Mouse (Mus musculus) Patski (cell line): ENCODE results near the gene Olig3. TPM values are rescaled to one million over a fixed set of nuclear protein-coding genes. Genes with fewer than 3 reads are reported as not detected.
"Not testable (repeated sequence)": the region's sequence is repeated elsewhere in the genome, so short reads cannot be mapped to it uniquely, and the experiment has no call there.

Experiments used
- ATAC-seq: fragments of 100-300 bp; one replicate; pipeline ENCODE4 v1.8.0; 2021
- CTCF ChIA-PET: fragments of 350-600 bp; sonication (Branson Sonifier 250); formaldehyde crosslinking; loops from one replicate; lab custom pipeline; 2022; ENCODE audit warnings: inconsistent platforms; lab: Charles Lee
- POLR2A ChIA-PET: fragments of 350-600 bp; sonication (Branson Sonifier 250); formaldehyde crosslinking; loops from one replicate; lab custom pipeline; 2022; ENCODE audit warnings: antibody characterized with exemption, inconsistent platforms; lab: Charles Lee
- DNase-seq: peaks from one replicate; pipeline ENCODE4 v3.0.0-alpha.2; 2011; ENCODE audit warnings: low read depth, low spot score
- H3K27me3 ChIP-seq: fragments of 371-371 bp; one replicate; pipeline ENCODE4 v1.5.1; 2021
- CTCF ChIP-seq: fragments of 100-300 bp; IDR thresholded peaks from one replicate; pipeline ENCODE4 v1.5.1; 2021
- in situ Hi-C: fragments of 300-500 bp; cut with MboI; formaldehyde crosslinking; loops from 3 replicates; pipeline ENCODE4 v1.11.1; 2018; ENCODE audit warnings: low pct_unique_long_range_greater_than_20kb, mixed read lengths
- polyA plus RNA-seq: library from polyadenylated mRNA; unstranded; gene quantifications from one replicate; pipeline ENCODE4 v1.2.3, GENCODE M21; 2021

Olig3 gene
- polyA plus RNA-seq, 1 experiment from 2014 or later, result 0.06 TPM

DNA sequence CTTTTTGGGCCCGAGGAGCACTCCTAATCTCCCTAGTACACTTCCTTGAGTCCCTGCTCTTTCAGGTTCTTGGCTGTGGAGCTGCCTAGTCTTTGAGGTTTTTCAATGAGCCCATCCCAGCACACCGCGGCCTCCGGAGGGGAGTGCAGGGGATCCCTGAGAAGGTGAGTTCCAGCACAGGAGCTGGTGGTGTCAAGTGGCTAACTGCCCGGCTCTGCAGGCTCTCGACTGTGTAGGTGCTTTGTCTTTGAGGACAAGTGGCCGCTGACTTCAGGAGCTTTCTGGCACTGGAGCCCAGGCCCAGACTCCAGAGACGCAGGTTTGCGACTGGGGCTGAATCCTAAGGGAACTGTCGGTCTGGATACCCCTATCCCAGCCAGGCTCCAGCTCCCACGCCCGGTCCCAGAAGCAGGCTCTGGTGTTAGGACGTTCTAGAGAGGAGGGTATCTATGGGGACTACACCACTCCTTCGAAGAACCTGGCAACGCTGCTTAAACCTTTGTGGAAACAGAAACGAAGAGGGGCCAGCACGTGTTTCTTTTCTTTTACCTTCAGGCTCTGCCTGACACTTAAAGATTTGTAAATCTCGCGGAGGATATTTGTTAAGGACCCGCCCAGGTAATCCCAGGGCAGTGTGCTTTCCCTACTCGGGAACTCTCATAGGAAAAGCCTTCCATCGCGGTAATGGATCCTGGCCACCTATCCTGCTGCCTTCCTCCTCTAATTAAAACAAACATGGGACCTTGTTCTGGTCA is 5.4 kb downstream of the Olig3 start:
- H3K27me3 ChIP-seq, result no peaks in the 10 kb centered on the region
- in situ Hi-C loops, result no loop called here
- no peak for DNase-seq
- POLR2A ChIA-PET, result no interaction called here
- ATAC-seq, result no peak
- CTCF ChIA-PET, result interaction anchor here (0.9 to 1.4 kb wide), 2 partner anchors 9 kb away, joined by 3 read pairs; no protein-coding TSS in a partner anchor
- TF ChIP-seq CTCF, result no peak

DNA sequence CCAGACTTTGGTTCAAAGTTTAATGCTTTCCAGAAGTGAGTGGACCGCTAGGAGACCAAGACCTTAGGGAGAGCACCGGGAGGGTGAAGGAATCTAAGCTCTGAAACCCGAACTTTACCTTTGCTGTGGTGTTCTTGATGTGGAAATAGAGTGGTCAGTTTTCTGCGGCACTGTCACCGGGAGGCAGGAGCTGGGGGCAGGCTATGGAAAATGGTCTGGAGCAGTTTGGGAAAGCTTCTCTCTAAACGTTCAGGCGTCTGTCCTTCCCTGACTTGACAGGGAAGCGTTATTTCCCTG is 5.9 kb downstream of the Olig3 start:
- no peak for DNase-seq
- H3K27me3 ChIP-seq, result no peaks in the 10 kb centered on the region
- CTCF ChIA-PET, result interaction anchor here (0.9 to 1.4 kb wide), 2 partner anchors 8 to 10 kb away, joined by 3 read pairs; no protein-coding TSS in a partner anchor
- in situ Hi-C loops, result no loop called here
- no peak for TF ChIP-seq CTCF
- ATAC-seq, result no peak
- POLR2A ChIA-PET, result no interaction called here

DNA sequence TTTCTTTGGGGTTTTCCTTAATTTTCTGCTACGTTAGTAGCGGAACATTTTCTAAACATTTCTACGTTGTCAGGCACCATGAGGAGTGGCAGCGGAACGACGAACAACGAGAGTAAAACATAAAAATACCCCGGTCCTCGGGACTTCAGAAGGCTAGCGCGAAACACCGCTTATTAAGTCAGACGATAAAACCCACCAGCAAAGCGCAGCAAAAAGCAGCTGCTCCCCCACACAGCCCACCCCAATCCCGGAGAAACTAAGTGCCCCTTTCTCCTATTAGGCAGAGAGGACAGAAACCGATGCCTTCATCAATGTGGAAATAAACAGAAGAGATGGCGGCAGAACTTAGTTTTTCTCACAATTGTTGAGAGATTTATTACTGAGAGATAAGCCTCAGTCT is 6.5 kb downstream of the Olig3 start:
- DNase-seq (no peak), ATAC-seq (no peak)
- ChIA-PET CTCF (interaction anchor here (1.4 kb wide), 1 partner anchor 11 kb away, joined by 3 read pairs; no protein-coding TSS in a partner anchor), POLR2A (no interaction called here)
- TF ChIP-seq CTCF, result no peak
- in situ Hi-C loops, result no loop called here
- H3K27me3 ChIP-seq, result no peaks in the 10 kb centered on the region

DNA sequence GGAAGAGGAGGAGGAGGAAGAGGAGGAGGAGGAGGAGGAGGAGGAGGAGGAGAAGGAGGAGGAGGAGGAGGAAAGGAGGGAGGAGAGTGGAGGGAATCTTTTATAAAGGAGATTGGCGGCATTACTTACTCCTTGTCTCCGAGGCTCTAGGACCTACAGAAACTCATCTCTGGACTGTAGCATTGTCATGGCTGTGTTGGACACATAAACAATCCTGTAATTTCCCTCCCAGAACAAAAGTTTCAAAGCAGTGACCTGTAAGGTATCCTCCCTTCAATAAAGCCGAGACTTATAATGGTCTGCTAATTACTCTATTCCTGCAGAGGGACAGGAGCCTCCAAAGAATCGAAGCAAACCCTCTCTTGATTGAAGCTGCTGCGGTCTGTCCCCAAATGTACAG is 7.0 kb downstream of the Olig3 start:
- CTCF ChIA-PET, result no interaction called here
- POLR2A ChIA-PET, result no interaction called here
- no peak for TF ChIP-seq CTCF
- no peak for ATAC-seq
- no peak for DNase-seq
- H3K27me3 ChIP-seq, result no peaks in the 10 kb centered on the region
- in situ Hi-C loops, result no loop called here

DNA sequence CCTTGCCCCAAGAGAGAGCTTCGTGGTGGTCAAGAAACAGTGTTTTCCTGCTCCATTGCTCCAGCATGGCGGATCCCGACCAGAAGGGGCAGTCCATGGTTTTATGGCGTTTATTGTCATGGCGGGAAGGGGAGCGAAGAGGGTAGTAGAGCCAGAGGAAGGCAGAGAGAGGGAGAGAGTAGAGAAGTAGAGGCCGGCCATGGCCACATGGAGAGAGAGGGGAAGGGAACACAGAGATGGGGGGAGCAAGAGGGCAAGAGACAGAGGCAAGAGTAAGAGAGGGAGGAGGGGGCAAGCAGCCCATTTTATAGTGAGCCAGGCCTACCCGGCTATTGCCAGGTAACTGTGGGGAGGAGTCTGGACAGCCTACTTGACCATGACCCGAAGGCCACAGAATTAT is 12.8 kb downstream of the Olig3 start:
- ChIA-PET CTCF (no interaction called here), POLR2A (interaction anchor here (0.5 kb wide), 1 partner anchor 73 kb away, joined by 5 read pairs; no protein-coding TSS in a partner anchor)
- TF ChIP-seq CTCF, result no peak
- in situ Hi-C loops, result no loop called here
- no peaks in the 10 kb centered on the region for H3K27me3 ChIP-seq
- DNase-seq, result no peak
- no peak for ATAC-seq

DNA sequence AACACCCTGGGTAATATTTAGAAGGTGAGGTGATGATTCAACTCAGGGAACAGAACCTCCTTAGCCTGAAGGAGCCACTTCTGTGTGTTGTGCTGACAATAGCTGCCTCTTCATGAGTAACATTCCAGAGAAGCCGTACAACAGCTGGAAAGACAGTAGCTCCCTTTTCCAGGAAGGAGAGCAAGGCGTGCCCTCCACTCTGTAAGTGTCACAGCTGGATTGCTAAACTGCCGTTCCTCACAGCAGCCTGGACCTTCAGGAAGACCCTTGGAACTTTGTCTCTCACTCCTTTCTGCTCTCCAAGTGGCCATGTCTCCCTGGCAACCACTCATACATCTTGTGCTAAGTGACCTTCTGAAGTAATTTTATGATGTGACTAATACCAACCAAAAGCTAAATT is 13.8 kb downstream of the Olig3 start:
- TF ChIP-seq CTCF, result no peak
- in situ Hi-C loops, result no loop called here

DNA sequence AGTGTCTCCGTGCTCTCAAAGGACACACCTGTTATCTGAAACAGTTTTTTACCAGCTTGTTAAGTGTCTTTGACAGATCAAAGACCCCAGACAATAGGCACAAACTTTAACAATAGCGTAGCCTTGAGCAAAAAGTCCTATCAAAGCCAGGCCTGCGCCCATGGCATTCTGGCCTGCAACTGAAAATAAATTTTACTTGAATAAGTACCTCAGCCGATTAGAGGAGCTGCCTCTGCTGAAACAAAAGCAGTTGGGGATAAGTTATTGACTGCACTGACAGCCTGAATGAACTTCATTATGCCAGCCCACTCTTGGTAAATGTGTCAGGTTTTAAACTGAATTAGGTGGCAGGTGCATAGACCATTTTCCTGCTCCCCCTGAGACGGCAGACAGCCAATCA is 15.9 kb downstream of the Olig3 start:
- H3K27me3 ChIP-seq, result no peaks in the 10 kb centered on the region
- ChIA-PET CTCF (no interaction called here), POLR2A (no interaction called here)
- TF ChIP-seq CTCF, result no peak
- ATAC-seq, result no peak
- no peak for DNase-seq
- in situ Hi-C loops, result no loop called here

More for the DNA sequence above, 13.8 kb downstream of the Olig3 start:
- ATAC-seq, result no peak
- ChIA-PET CTCF (interaction anchor here (1.2 kb wide), 1 partner anchor 8 kb away, joined by 3 read pairs; no protein-coding TSS in a partner anchor), POLR2A (interaction anchor here (0.6 kb wide), 1 partner anchor 135 kb away, joined by 6 read pairs; no protein-coding TSS in a partner anchor)
- no peaks in the 10 kb centered on the region for H3K27me3 ChIP-seq
- DNase-seq, result no peak

DNA sequence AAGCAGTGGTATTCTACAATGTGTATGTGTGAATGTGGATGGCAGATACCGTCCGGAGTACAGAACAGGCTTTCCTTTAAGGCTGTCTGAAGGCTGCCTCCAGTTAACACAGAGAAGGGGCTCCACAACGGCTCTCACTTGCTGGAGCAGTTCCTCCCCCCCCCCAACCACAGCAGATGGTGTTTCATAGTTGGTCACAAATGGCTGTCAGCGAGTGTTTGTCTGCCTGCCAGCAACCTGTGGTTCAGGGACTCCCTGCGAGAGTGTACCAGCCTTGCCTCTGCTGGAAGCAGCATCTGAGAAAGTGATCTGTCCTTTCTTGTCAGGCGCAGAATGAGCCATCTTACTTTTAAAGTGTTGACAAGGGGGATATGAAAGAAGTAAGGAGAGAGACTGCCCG is 17.5 kb downstream of the Olig3 start:
- DNase-seq (no peak), ATAC-seq (no peak)
- ChIA-PET CTCF (no interaction called here), POLR2A (no interaction called here)
- H3K27me3 ChIP-seq, result no peaks in the 10 kb centered on the region
- no peak for TF ChIP-seq CTCF
- in situ Hi-C loops, result no loop called here

DNA sequence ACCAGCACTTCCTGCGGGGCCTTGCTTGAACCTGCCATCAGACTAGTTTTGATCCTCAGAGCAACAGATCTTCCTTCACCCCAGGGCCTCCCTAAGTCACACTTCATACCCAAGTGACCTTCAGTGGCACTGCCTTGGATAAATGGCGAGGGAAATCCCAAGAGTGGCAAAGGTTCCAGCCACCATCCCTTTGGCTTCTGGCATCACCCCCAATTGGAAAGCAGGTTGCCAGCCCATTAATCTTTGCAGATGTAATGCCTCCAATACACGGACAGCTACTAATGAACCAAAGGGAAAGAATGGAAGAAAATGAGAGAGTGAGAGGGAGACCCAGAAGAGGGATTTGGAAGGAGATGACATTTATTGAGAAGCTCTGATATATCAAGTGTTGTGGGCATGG is 18.0 kb downstream of the Olig3 start:
- no peaks in the 10 kb centered on the region for H3K27me3 ChIP-seq
- POLR2A ChIA-PET, result no interaction called here
- in situ Hi-C loops, result no loop called here
- ATAC-seq (no peak), DNase-seq (no peak)
- no peak for TF ChIP-seq CTCF
- CTCF ChIA-PET, result no interaction called here

DNA sequence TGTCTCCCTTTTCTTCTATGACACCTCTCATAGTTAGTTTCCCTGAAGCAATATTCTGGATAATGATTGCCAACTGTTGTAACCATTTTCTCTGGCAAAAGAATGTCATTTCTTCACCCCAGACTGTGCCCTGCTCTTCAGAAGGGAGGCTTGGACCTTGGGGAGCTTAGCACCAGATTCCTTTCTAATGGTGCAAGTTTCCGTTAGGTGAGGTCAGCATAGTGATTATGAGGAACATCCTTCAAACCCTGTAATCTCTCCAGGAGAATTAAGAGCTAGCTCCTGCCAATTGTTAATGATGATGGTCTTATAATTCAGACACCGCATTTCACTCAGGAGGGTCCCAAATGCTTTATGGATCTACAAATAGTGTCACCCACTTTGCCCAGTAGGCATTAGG is 19.5 kb downstream of the Olig3 start:
- in situ Hi-C loops, result no loop called here
- peak; percentile 80 for ATAC-seq
- ChIA-PET CTCF (interaction anchor here (1.3 kb wide), 1 partner anchor 19 kb away, joined by 4 read pairs; no protein-coding TSS in a partner anchor), POLR2A (interaction anchor here (0.6 kb wide), 1 partner anchor 156 kb away, joined by 5 read pairs; no protein-coding TSS in a partner anchor)
- DNase-seq, result peak; percentile 47
- no peaks in the 10 kb centered on the region for H3K27me3 ChIP-seq
- no peak for TF ChIP-seq CTCF

DNA sequence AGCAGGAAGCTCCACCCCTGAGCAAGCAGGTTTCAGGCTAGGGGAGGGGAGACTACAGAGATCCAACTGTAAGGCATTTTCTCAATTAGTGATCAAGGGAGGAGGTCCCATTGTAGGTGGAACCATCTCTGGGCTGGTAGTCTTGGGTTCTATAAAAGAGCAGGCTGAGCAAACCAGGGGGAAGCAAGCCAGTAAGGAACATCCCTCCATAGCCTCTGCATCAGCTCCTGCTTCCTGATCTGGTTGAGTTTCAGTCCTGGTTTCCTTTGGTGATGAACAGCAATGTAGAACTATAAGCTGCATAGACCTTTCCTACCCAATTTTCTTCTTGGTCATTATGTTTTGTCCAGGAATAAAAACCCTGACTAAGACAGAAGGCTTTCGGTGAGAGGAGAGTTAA is 24.6 kb downstream of the Olig3 start:
- ATAC-seq, H3K27me3 ChIP-seq, POLR2A ChIA-PET, CTCF ChIA-PET, DNase-seq, in situ Hi-C loops: not testable (repeated sequence)
